ENCODE assay signal across 20 mouse cellular contexts in the genomic region with DNA sequence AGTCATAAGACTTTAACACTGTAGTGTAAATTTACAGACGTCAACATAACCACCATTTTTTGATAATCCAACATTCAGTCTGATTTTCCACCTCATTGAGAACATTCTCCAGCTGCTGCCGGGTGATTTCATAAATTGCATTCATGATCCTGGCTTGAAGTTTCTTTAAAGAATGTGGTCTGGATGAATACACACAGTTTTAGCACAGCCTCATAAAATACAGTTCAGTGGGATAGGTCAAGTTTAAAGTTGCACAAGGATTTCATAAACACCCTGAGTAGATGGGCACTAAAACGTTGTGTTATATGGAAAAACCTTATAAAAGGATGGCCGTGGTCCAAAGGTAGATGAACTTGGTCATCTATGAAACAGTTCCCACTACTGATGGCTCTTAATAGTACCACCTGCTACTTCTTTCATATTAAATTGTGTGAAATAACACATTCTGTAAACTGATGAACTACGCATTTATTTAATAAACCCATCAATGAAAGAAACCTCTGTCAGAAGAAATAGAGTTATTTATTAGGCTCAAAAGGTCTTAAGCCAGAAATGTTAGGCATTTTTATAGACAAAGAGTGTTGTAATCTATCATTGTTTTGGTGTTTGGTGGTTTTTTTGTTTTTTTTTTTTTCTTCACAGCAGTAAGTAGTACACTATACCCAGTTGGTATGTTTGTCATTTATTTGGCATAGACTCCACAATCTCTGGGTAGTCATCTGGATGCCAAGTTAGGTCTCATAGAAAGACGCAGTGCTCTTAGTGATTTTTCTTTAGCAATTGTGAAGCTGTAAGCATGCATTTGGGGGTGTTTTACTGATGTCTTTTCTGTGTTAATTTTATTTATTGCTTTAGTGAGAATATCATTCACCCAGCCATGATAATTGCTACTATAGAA. TPM values are rescaled to one million over a fixed set of nuclear protein-coding genes. Genes with fewer than 3 reads are reported as not detected.
DNase-seq lines count a peak whose midpoint lies in the region; ATAC-seq and TF ChIP-seq lines count a peak whose summit lies in the region.
"Had no signal": no experiment of that assay in that cellular context is flagged by ENCODE, and none has a peak within 500 bp of the region (broad histone marks: within the 10 kb centered on the region; RNA-seq: fewer than 3 reads in every experiment).

No protein-coding gene starts in this region.

- H3K27ac ChIP-seq in forebrain, embryonic 13.5 days: no peak overlapping the region
- H3K27ac ChIP-seq in forebrain, embryonic 11.5 days (ENCODE audit: low read depth, low read length): no peak overlapping the region
- H3K27ac ChIP-seq in lung, postnatal 0 days (ENCODE audit: low read length): no peak overlapping the region
- no peak overlapping the region for H3K27ac ChIP-seq in heart, embryonic 12.5 days (ENCODE audit: poor library complexity, severe bottlenecking)
- H3K27ac ChIP-seq: embryonic facial prominence, embryonic 12.5 days; hindbrain, embryonic 10.5 days; left cerebral cortex, adult 2 months; neural tube, embryonic 12.5 days had no signal

- no peaks in the 10 kb centered on the region for H3K9me3 ChIP-seq in forebrain, embryonic 13.5 days (replicated peaks)
- no peaks in the 10 kb centered on the region for H3K9me3 ChIP-seq in forebrain, embryonic 11.5 days (ENCODE audit: control insufficient read depth, low read length)
- no peaks in the 10 kb centered on the region for H3K9me3 ChIP-seq in lung, postnatal 0 days (ENCODE audit: low read length)
- no peaks in the 10 kb centered on the region for H3K9me3 ChIP-seq in heart, embryonic 12.5 days (replicated peaks)
- H3K9me3 ChIP-seq: embryonic facial prominence, embryonic 12.5 days; G1E; hindbrain, embryonic 10.5 days; neural tube, embryonic 12.5 days had no signal

- intact Hi-C loops in left cerebral cortex, postnatal 4 days (cut with DNase I): no loop called here

- 0 out of 2 replicates have a peak, but pooled peaks cover 3% of the 10 kb centered on the region for H3K4me1 ChIP-seq in forebrain, embryonic 13.5 days
- no peaks in the 10 kb centered on the region for H3K4me1 ChIP-seq in forebrain, embryonic 11.5 days (replicated peaks; ENCODE audit: control insufficient read depth, insufficient read depth, low read length)
- H3K4me1 ChIP-seq in lung, postnatal 0 days (ENCODE audit: insufficient read depth, low read depth, low read length): no peaks in the 10 kb centered on the region
- no peaks in the 10 kb centered on the region for H3K4me1 ChIP-seq in lung, adult 2 months (ENCODE audit: control insufficient read depth, insufficient read depth, low read length)
- no peaks in the 10 kb centered on the region for H3K4me1 ChIP-seq in heart, embryonic 12.5 days (replicated peaks)
- H3K4me1 ChIP-seq: embryonic facial prominence, embryonic 12.5 days; hindbrain, embryonic 10.5 days; neural tube, embryonic 12.5 days had no signal

- no peak for DNase-seq in forebrain, embryonic 11.5 days (ENCODE audit: low spot score)
- DNase-seq in lung, postnatal 0 days (ENCODE audit: low spot score): peak; percentile 53
- no peak for DNase-seq in lung, adult 2 months
- DNase-seq in brain, embryonic 14.5 days (ENCODE audit: low read depth): peak; percentile 76
- DNase-seq in left cerebral cortex, postnatal 4 days: no peak
- DNase-seq: adrenal gland, postnatal 36 days; cerebellum, adult 8-10 months; kidney, adult 9 months; kidney, postnatal 36 days; liver, postnatal 0 days; thymus, postnatal 36 days had no signal

- no peak for TF ChIP-seq EP300 in lung, postnatal 0 days (IDR thresholded peaks at IDR 0.05)

- no peaks in the 10 kb centered on the region for H3K36me3 ChIP-seq in forebrain, embryonic 13.5 days (ENCODE audit: poor library complexity, severe bottlenecking)
- H3K36me3 ChIP-seq in forebrain, embryonic 11.5 days (ENCODE audit: control insufficient read depth, insufficient read depth, low read length): no peaks in the 10 kb centered on the region
- no peaks in the 10 kb centered on the region for H3K36me3 ChIP-seq in lung, postnatal 0 days (ENCODE audit: insufficient read depth, low read length)
- H3K36me3 ChIP-seq in myocyte (ENCODE audit: control insufficient read depth, insufficient read depth): no peaks in the 10 kb centered on the region
- H3K36me3 ChIP-seq in heart, embryonic 12.5 days: no peaks in the 10 kb centered on the region
- H3K36me3 ChIP-seq: embryonic facial prominence, embryonic 12.5 days; hindbrain, embryonic 10.5 days; neural tube, embryonic 12.5 days had no signal

- TF ChIP-seq CTCF in lung, postnatal 0 days (IDR thresholded peaks at IDR 0.05): no peak
- TF ChIP-seq CTCF in lung, adult 2 months (IDR thresholded peaks at IDR 0.05; ENCODE audit: insufficient read depth, low read length): no peak
- TF ChIP-seq CTCF in brain, embryonic 14.5 days (IDR thresholded peaks at IDR 0.05; ENCODE audit: borderline replicate concordance, extremely low read depth, insufficient read depth, insufficient read length): no peak

- no peak overlapping the region for H3ac ChIP-seq in myocyte (ENCODE audit: control insufficient read depth, insufficient read length)

- H3K79me2 ChIP-seq in myocyte (ENCODE audit: control insufficient read depth, insufficient read depth): no peaks in the 10 kb centered on the region

- no peaks in the 10 kb centered on the region for H3K27me3 ChIP-seq in forebrain, embryonic 13.5 days
- H3K27me3 ChIP-seq in forebrain, embryonic 11.5 days (ENCODE audit: control insufficient read depth, insufficient read depth, low read length): no peaks in the 10 kb centered on the region
- H3K27me3 ChIP-seq in lung, postnatal 0 days (replicated peaks; ENCODE audit: insufficient read depth, low read length): no peaks in the 10 kb centered on the region
- no peaks in the 10 kb centered on the region for H3K27me3 ChIP-seq in myocyte (ENCODE audit: control insufficient read depth, insufficient read depth, insufficient read length)
- no peaks in the 10 kb centered on the region for H3K27me3 ChIP-seq in heart, embryonic 12.5 days (replicated peaks)
- H3K27me3 ChIP-seq: embryonic facial prominence, embryonic 12.5 days; neural tube, embryonic 12.5 days had no signal

- no peak for TF ChIP-seq POLR2A in lung, adult 2 months (IDR thresholded peaks at IDR 0.05; ENCODE audit: borderline replicate concordance, extremely low read depth, low read depth, low read length)
- no peak for TF ChIP-seq POLR2A in brain, embryonic 14.5 days (IDR thresholded peaks at IDR 0.05; ENCODE audit: borderline replicate concordance, extremely low read depth, insufficient read depth, insufficient read length, poor library complexity, severe bottlenecking)
- no peak for TF ChIP-seq POLR2A in myocyte (IDR thresholded peaks at IDR 0.05; ENCODE audit: insufficient read length, low read depth)

- H3K4me2 ChIP-seq in forebrain, embryonic 13.5 days: no peak overlapping the region
- H3K4me2 ChIP-seq in forebrain, embryonic 11.5 days (ENCODE audit: low read depth, low read length, severe bottlenecking): no peak overlapping the region
- H3K4me2 ChIP-seq in lung, postnatal 0 days (replicated peaks; ENCODE audit: low read depth, low read length): no peak overlapping the region
- no peak overlapping the region for H3K4me2 ChIP-seq in myocyte (ENCODE audit: low read depth)
- H3K4me2 ChIP-seq in heart, embryonic 12.5 days: no peak overlapping the region
- H3K4me2 ChIP-seq: embryonic facial prominence, embryonic 12.5 days; neural tube, embryonic 12.5 days had no signal

- ATAC-seq in forebrain, embryonic 13.5 days: peak; percentile 61; the same call in 1 of the 2 replicates
- ATAC-seq in forebrain, embryonic 11.5 days (replicated peaks; ENCODE audit: low FRiP score): no peak
- 0 out of 2 replicates have a peak, but pooled peaks have one; percentile 28 for ATAC-seq in lung, postnatal 0 days
- ATAC-seq in heart, embryonic 12.5 days (ENCODE audit: insufficient number of reproducible peaks, low FRiP score): no peak
- ATAC-seq: liver, postnatal 0 days had no signal

- H3K9ac ChIP-seq in forebrain, embryonic 13.5 days: no peak overlapping the region
- H3K9ac ChIP-seq in forebrain, embryonic 11.5 days (ENCODE audit: low read length): no peak overlapping the region
- H3K9ac ChIP-seq in lung, postnatal 0 days (replicated peaks; ENCODE audit: low read depth): no peak overlapping the region
- H3K9ac ChIP-seq in heart, embryonic 12.5 days: no peak overlapping the region
- H3K9ac ChIP-seq: embryonic facial prominence, embryonic 12.5 days; liver, postnatal 0 days; neural tube, embryonic 12.5 days had no signal

- no peak overlapping the region for H3K4me3 ChIP-seq in forebrain, embryonic 13.5 days
- no peak overlapping the region for H3K4me3 ChIP-seq in forebrain, embryonic 11.5 days (ENCODE audit: low read depth, low read length)
- H3K4me3 ChIP-seq in lung, postnatal 0 days (ENCODE audit: low read depth, low read length): no peak overlapping the region
- no peak overlapping the region for H3K4me3 ChIP-seq in lung, adult 2 months (replicated peaks; ENCODE audit: extremely low read depth, low read depth, low read length)
- H3K4me3 ChIP-seq in myocyte: no peak overlapping the region
- H3K4me3 ChIP-seq in heart, embryonic 12.5 days: no peak overlapping the region
- H3K4me3 ChIP-seq: embryonic facial prominence, embryonic 12.5 days; hindbrain, embryonic 10.5 days; left cerebral cortex, adult 2 months; neural tube, embryonic 12.5 days had no signal

- WGBS in forebrain, embryonic 13.5 days: 69% methylated on average over 6 of the region's 6 CpGs
- 77% methylated on average over 6 of the region's 6 CpGs for WGBS in forebrain, embryonic 11.5 days
- WGBS in lung, postnatal 0 days: 71% methylated on average over 6 of the region's 6 CpGs
- 78% methylated on average over 6 of the region's 6 CpGs for WGBS in lung, adult 2 months
- 83% methylated on average over 6 of the region's 6 CpGs for WGBS in heart, embryonic 12.5 days

RNA-seq across cellular contexts. Expression of a gene that starts 48.9 kb away (rescaled TPM):
- polyA plus RNA-seq in forebrain, embryonic 13.5 days (2015; fragmentation: Nextera tagmentation; extraction: Ambion mirVana): 23.0 and 23.1 TPM in 2 replicates
- 13.6 and 19.1 TPM in 2 replicates for polyA plus RNA-seq in forebrain, embryonic 11.5 days (2014; fragmentation: Nextera tagmentation; extraction: Ambion mirVana)
- polyA plus RNA-seq in lung, postnatal 0 days (2015; fragmentation: Nextera tagmentation; extraction: Ambion mirVana): 2.1 and 3.3 TPM in 2 replicates
- polyA plus RNA-seq in lung, adult 2 months (2012; rRNA removed): 0.26 and 1.2 TPM in 2 replicates
- polyA plus RNA-seq in brain, embryonic 14.5 days (2012; rRNA removed): 15.5 and 22.1 TPM in 2 replicates
- 0.71 TPM for polyA plus RNA-seq in myocyte (2012; fragmentation: generic; extraction: Trizol)
- total RNA-seq in left cerebral cortex, postnatal 4 days (2021): 1 to 10 TPM; 5.1 to 6.4 TPM
- polyA plus RNA-seq in heart, embryonic 12.5 days (2016; fragmentation: Nextera tagmentation; extraction: Ambion mirVana): 9.2 and 9.6 TPM in 2 replicates
- total RNA-seq: gastrocnemius, postnatal 4 days had no signal
- polyA plus RNA-seq: G1E had no signal

RNA-seq across cellular contexts. Expression of a gene that starts 49.0 kb away (rescaled TPM):
- polyA plus RNA-seq in forebrain, embryonic 13.5 days (2015; fragmentation: Nextera tagmentation; extraction: Ambion mirVana): 30.3 and 33.0 TPM in 2 replicates
- polyA plus RNA-seq in forebrain, embryonic 11.5 days (2014; fragmentation: Nextera tagmentation; extraction: Ambion mirVana): 16.9 and 18.9 TPM in 2 replicates
- 17.6 and 21.0 TPM in 2 replicates for polyA plus RNA-seq in lung, postnatal 0 days (2015; fragmentation: Nextera tagmentation; extraction: Ambion mirVana)
- 6.3 and 8.7 TPM in 2 replicates for polyA plus RNA-seq in lung, adult 2 months (2012; rRNA removed)
- 27.3 and 28.0 TPM in 2 replicates for polyA plus RNA-seq in brain, embryonic 14.5 days (2012; rRNA removed)
- polyA plus RNA-seq in myocyte (2012; fragmentation: generic; extraction: Trizol): 5.9 TPM
- 10 to 100 TPM; 27.3 to 27.7 TPM for total RNA-seq in left cerebral cortex, postnatal 4 days (2021)
- 27.1 and 27.2 TPM in 2 replicates for polyA plus RNA-seq in heart, embryonic 12.5 days (2016; fragmentation: Nextera tagmentation; extraction: Ambion mirVana)

RNA-seq across cellular contexts. Expression of a gene that starts 49.2 kb away (rescaled TPM):
- polyA plus RNA-seq in forebrain, embryonic 13.5 days (2015; fragmentation: Nextera tagmentation; extraction: Ambion mirVana): 153 and 172 TPM in 2 replicates
- polyA plus RNA-seq in forebrain, embryonic 11.5 days (2014; fragmentation: Nextera tagmentation; extraction: Ambion mirVana): 174 and 194 TPM in 2 replicates
- polyA plus RNA-seq in lung, postnatal 0 days (2015; fragmentation: Nextera tagmentation; extraction: Ambion mirVana): 89.1 and 89.6 TPM in 2 replicates
- 1.8 and 3.7 TPM in 2 replicates for polyA plus RNA-seq in lung, adult 2 months (2012; rRNA removed)
- polyA plus RNA-seq in brain, embryonic 14.5 days (2012; rRNA removed): 36.1 and 48.9 TPM in 2 replicates
- polyA plus RNA-seq in myocyte (2012; fragmentation: generic; extraction: Trizol): 37.9 TPM
- total RNA-seq in left cerebral cortex, postnatal 4 days (2021): 10 to 100 TPM; 16.0 to 23.0 TPM
- polyA plus RNA-seq in heart, embryonic 12.5 days (2016; fragmentation: Nextera tagmentation; extraction: Ambion mirVana): 135 and 141 TPM in 2 replicates

Comparison
In these comparisons a context has a peak if more than half of its experiments do, and no peak if none do; other contexts are left out.
1. ATAC-seq: peak in forebrain, embryonic 13.5 days (single experiment) and lung, postnatal 0 days (single experiment); none in forebrain, embryonic 11.5 days (single experiment) and heart, embryonic 12.5 days (single experiment).
2. DNase-seq: peak in lung, postnatal 0 days (single experiment) and brain, embryonic 14.5 days (single experiment); none in forebrain, embryonic 11.5 days (single experiment), lung, adult 2 months (single experiment) and left cerebral cortex, postnatal 4 days (single experiment).